Mouse (Mus musculus): ENCODE data around the gene Serpina3k. TPM values are rescaled to one million over a fixed set of nuclear protein-coding genes. Genes with fewer than 3 reads are reported as not detected.
"Not testable (repeated sequence)": the region's sequence is repeated elsewhere in the genome, so short reads cannot be mapped to it uniquely, and the experiment has no call there.

Gene Serpina3k
- not detected in 2 replicates for total RNA-seq (2017)

DNA sequence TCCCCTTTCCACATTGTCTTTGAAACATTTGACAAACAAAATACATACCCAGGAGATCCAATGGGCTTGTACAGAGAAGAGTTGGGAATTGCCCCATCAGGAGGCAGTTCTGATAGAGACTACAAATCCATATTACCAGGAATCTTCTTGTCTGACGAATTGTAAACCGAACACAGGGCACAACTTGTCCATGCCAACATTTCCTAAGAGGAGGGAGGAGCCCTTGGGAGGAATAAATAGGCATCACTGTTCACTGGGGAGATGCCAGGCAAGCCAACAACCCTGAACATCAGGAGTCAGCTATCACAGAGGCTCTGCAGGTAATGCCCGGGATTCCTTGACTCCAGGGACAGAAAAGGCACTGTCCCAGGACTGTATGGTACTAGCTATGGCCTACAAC, at the start of gene Serpina3k, which contains the start of gene Serpina3m:
Gene Serpina3k (plus strand): TSS at position 261 of the 400 bp plus-strand sequence.
Gene Serpina3m (plus strand): TSS at position 261 of the 400 bp plus-strand sequence.
- not testable (repeated sequence) for ATAC-seq (replicated peaks; ENCODE audit: low read depth, poor library complexity, severe bottlenecking)

DNA sequence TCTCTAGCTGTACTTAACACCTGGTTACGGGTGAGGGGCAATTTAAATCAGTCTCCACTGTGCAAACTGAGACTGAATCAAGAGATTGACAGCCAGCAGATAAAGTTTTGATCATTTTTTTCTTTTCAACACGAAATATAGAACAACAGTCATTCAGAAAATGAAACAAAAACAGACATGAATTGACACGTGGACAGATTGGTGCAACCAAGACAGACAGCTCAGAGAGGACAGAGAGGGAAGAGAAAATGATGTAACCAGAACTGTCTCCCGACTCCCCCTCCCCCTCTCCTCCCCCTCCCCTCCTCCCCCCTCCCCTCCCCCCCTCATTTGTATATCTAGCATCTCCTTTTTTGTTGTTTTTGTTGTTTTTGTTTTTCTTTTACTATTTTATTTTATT, 48.4 kb upstream of the Serpina3k start:
- ATAC-seq (replicated peaks; ENCODE audit: low read depth, poor library complexity, severe bottlenecking), result no peak

DNA sequence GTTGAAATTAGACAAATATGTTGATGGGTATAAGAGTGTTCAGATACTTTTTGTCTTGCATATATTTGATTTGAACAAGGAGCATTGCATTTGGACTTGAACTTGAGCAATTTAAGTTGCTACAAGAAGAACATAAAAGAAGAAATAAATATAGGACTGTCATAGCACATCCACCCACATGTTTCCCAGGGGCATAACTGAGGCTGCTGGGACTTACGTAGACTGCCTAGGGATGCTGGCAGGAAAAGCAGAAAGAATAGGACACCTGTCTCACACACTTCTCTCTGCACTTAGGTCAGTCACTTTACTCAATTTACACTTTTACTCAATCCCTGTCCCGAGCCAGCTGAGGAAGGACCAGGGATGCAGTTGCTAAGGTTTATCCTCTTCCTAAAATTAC, 44.3 kb upstream of the Serpina3k start:
- no peak for ATAC-seq (replicated peaks; ENCODE audit: low read depth, poor library complexity, severe bottlenecking)

DNA sequence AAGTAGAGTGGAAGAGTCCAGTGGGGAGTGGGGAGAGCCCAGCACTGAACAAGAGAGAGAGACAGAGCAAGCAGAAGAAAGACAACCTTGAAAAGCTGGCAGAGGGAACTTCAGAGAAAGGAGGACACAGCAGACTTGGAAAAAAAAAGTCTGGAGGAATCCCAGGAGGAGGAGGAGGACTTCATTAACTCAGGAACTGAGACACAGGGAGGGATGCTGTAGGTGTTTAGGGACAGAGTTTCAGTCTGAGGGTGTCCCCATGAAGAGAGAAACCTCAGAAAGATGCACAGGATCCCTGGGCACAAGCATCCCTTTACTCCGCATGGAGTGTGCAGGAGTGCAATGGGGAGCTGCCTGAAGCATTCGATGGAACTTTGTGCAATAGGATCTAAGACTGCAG, 40.2 kb upstream of the Serpina3k start:
- ATAC-seq (replicated peaks; ENCODE audit: low read depth, poor library complexity, severe bottlenecking), result no peak

DNA sequence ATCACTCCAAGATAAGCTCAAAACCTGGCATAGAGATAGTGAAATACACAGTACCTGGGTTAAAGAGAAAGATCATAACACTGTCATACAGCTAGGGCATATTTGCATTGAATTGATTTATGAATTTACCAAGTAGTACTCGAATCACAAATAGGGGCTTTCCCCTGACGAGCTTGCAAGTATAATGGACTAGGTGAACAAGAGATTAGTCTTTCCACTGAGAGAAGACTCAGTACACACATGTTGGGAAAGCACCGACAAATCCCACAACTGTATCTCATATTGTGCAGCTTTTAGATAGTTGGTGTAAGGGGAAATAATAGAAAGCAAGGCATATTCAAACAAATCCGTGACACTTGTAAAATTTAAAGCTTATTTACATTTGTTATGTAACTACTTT, 32.3 kb upstream of the Serpina3k start:
- no peak for ATAC-seq (replicated peaks; ENCODE audit: low read depth, poor library complexity, severe bottlenecking)

DNA sequence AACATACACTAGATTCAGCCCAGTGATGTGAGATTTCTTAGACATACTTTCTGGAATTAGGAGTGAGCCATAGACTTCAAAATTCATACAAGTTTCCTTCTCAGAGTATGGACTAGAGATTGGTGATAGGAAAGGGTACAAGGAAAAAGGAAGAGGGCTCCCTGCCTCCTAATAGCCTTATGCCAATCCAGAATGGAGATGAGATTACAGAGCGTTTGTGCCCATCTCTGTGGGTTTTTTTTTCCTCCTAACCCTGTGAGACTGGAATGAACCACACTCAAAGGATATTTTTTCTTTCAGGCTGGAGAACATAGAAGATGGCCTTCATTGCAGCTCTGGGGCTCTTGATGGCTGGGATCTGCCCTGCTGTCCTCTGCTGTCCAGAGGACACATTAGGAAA, 24.0 kb upstream of the Serpina3k start, which contains the start of gene Serpina3j:
Gene Serpina3j (plus strand): TSS at position 301 of the 400 bp plus-strand sequence.
- no peak for ATAC-seq (replicated peaks; ENCODE audit: low read depth, poor library complexity, severe bottlenecking)

GRCm38 (mm10) chr12:104322454-104322853, 15.8 kb upstream of the Serpina3k start:
- ATAC-seq (replicated peaks; ENCODE audit: low read depth, poor library complexity, severe bottlenecking), result no peak

DNA sequence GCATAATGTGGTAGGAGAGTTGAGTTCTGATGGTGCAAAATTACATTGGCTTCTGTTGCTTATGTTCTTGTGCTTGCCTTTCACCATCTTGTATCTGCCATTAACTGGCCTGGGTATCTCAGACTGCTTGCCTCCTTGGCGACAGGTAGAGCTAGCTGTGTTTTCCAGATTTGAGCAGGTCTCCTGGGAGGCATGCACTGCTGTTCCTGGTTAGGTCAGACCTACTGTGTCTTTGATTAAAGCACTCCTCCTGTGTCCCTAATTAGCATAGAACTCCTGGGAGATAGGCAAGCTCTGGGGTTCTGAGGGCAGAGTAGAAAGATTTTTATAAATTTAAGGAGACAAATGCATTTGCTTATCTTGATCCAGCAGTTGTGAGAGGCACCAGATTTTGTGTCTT, 6.6 kb upstream of the Serpina3k start:
- no peak for ATAC-seq (replicated peaks; ENCODE audit: low read depth, poor library complexity, severe bottlenecking)

- ATAC-seq (replicated peaks; ENCODE audit: low read depth, poor library complexity, severe bottlenecking), result not testable (repeated sequence)
These were observed 1.4 kb upstream of the Serpina3k start for GRCm38 (mm10) chr12:104336873-104337272.

- ATAC-seq (replicated peaks; ENCODE audit: low read depth, poor library complexity, severe bottlenecking), result no peak
These were observed 419 bp downstream of the Serpina3k start for GRCm38 (mm10) chr12:104338705-104339104.

GRCm38 (mm10) chr12:104342489-104342888, 4.2 kb downstream of the Serpina3k start:
- peak; percentile 90 for ATAC-seq (replicated peaks; ENCODE audit: low read depth, poor library complexity, severe bottlenecking)

DNA sequence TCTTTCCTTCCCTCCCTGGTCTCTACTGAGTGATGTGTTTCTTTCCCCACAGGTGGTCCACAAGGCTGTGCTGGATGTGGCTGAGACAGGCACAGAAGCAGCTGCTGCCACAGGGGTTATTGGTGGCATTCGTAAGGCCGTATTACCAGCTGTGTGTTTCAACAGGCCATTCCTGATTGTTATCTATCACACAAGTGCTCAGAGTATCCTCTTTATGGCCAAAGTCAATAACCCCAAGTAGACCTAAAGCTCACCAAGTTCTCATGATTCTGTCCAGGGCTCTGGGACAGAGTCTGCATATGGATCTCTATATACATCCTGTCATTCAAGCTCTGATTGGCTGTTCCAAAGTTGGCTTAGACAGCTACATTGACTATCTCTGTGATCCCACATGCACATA, 6.9 kb downstream of the Serpina3k start:
- no peak for ATAC-seq (replicated peaks; ENCODE audit: low read depth, poor library complexity, severe bottlenecking)

DNA sequence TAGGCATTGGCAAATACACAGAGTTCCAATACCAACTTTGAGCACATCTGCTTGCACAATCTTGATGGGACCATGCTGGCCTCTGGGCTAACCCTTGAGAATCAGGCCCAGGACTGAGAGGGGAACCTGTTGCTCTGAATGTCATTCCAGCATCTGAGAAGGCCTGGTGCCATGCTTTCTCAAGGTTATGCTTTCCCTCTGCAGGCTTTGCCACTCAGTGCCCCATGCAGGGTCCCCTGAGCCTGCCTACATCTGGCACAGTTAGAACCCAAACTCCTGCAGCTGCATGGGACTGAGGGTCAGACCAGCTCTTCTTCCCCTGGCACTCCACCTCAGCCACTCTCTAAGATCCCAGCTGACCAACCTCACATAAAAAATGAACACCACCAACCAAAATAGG, 7.4 kb downstream of the Serpina3k start:
- no peak for ATAC-seq (replicated peaks; ENCODE audit: low read depth, poor library complexity, severe bottlenecking)

DNA sequence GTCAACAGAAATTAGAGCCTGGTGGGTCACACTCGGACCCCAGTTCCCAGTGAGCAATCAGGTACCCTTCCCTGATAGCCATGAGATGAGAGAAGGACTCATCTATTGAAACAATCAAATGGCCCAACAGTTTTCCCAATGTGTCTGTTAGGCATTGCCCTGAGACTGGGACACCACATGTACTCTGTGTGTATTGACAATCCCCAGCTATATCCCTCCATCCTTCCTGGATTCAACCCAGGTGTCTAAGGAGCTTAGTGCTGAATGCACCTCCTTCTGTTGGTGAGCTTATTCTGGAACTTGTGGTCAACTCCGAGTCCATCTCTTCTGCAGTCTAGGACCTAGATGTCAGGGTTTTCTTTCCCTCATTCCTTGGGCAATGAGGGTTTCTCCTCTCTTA, 8.8 kb downstream of the Serpina3k start:
- no peak for ATAC-seq (replicated peaks; ENCODE audit: low read depth, poor library complexity, severe bottlenecking)

GRCm38 (mm10) chr12:104351812-104352211, 13.5 kb downstream of the Serpina3k start:
- ATAC-seq (replicated peaks; ENCODE audit: low read depth, poor library complexity, severe bottlenecking), result peak; percentile 73

- peak; percentile 72 for ATAC-seq (replicated peaks; ENCODE audit: low read depth, poor library complexity, severe bottlenecking)
These were observed 17.7 kb downstream of the Serpina3k start for GRCm38 (mm10) chr12:104356006-104356405.

GRCm38 (mm10) chr12:104369986-104370385, 31.7 kb downstream of the Serpina3k start:
- no peak for ATAC-seq (replicated peaks; ENCODE audit: low read depth, poor library complexity, severe bottlenecking)

GRCm38 (mm10) chr12:104377179-104377578, 38.9 kb downstream of the Serpina3k start:
- not testable (repeated sequence) for ATAC-seq (replicated peaks; ENCODE audit: low read depth, poor library complexity, severe bottlenecking)

DNA sequence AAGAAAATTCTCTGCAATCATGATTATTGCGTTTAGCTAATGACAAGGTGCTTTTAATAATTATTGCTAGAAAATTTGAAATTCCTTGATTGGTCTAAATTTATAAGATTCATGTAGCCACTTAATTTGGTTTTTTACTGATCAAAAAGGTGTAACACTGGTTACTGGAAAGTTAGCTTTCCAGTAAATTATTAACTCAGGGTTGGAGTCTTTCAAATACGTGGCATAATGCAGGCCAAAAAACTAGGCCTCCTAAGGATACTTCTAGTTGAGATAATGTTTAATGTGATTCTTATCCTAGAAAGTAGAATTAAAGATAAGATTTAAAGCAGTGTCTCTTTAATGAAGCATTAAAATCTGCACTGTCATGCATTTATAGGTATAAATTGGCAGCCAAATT, 40.1 kb downstream of the Serpina3k start:
- not testable (repeated sequence) for ATAC-seq (replicated peaks; ENCODE audit: low read depth, poor library complexity, severe bottlenecking)

DNA sequence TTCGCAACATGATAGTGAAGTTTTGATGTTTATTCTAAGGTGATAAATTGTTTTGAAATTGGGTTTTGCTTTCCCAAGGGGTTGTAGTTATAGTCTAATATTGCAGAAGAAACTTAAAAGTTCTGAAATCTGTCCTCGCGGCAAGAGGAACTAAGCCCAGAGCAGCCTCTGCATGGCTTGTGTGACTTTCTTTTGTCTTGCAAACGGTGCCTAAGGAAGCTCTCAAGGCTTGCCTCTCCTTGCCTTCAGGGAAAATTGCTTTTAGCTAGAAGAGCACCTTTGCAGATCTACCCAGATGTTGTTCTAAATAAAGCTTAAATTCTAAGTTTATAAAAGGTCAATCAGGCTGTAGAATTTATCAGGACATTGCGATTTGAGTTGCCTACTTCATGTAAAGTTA, 40.5 kb downstream of the Serpina3k start:
- not testable (repeated sequence) for ATAC-seq (replicated peaks; ENCODE audit: low read depth, poor library complexity, severe bottlenecking)

GRCm38 (mm10) chr12:104379856-104380255, 41.6 kb downstream of the Serpina3k start:
- no peak for ATAC-seq (replicated peaks; ENCODE audit: low read depth, poor library complexity, severe bottlenecking)

- ATAC-seq (replicated peaks; ENCODE audit: low read depth, poor library complexity, severe bottlenecking), result not testable (repeated sequence)
These were observed 42.9 kb downstream of the Serpina3k start for GRCm38 (mm10) chr12:104381071-104381604.
